Mouse (Mus musculus): ENCODE measurements around the gene Tmtc2.

The Tmtc2 gene

GRCm38 (mm10) chr10:105403931-105404330 lies 170.3 kb downstream of the Tmtc2 start:
- DNase-seq, result no peak

- DNase-seq, result peak; percentile 23
Measured at GRCm38 (mm10) chr10:105402481-105402779, 171.8 kb downstream of the Tmtc2 start.

GRCm38 (mm10) chr10:105401754-105402480 lies 172.3 kb downstream of the Tmtc2 start:
- peak; percentile 83 for DNase-seq

GRCm38 (mm10) chr10:105399316-105399715 lies 174.9 kb downstream of the Tmtc2 start:
- DNase-seq, result no peak

- DNase-seq, result no peak
Measured at GRCm38 (mm10) chr10:105384065-105384464, 190.2 kb downstream of the Tmtc2 start.

- no peak for DNase-seq
Measured at GRCm38 (mm10) chr10:105381705-105382104, 192.5 kb downstream of the Tmtc2 start.

- no peak for DNase-seq
Measured at GRCm38 (mm10) chr10:105381202-105381601, 193.0 kb downstream of the Tmtc2 start.

GRCm38 (mm10) chr10:105380584-105380983 lies 193.7 kb downstream of the Tmtc2 start:
- no peak for DNase-seq

GRCm38 (mm10) chr10:105377711-105378110 lies 196.5 kb downstream of the Tmtc2 start:
- no peak for DNase-seq

- DNase-seq, result no peak
Measured at GRCm38 (mm10) chr10:105373265-105373664, 201.0 kb downstream of the Tmtc2 start.

GRCm38 (mm10) chr10:105368242-105368641 lies 206.0 kb downstream of the Tmtc2 start:
- no peak for DNase-seq

GRCm38 (mm10) chr10:105364480-105364879 lies 209.8 kb downstream of the Tmtc2 start:
- no peak for DNase-seq

- DNase-seq, result no peak
Measured at GRCm38 (mm10) chr10:105350301-105350700, 223.9 kb downstream of the Tmtc2 start.

GRCm38 (mm10) chr10:105345920-105346319 lies 228.3 kb downstream of the Tmtc2 start:
- DNase-seq, result no peak

GRCm38 (mm10) chr10:105332856-105333255 lies 241.4 kb downstream of the Tmtc2 start:
- DNase-seq, result no peak

GRCm38 (mm10) chr10:105330327-105330726 lies 243.9 kb downstream of the Tmtc2 start:
- DNase-seq, result no peak

GRCm38 (mm10) chr10:105323646-105324192 lies 250.5 kb downstream of the Tmtc2 start:
- DNase-seq, result no peak

GRCm38 (mm10) chr10:105319299-105320057 lies 254.8 kb downstream of the Tmtc2 start:
- no peak for DNase-seq

- DNase-seq, result no peak
Measured at GRCm38 (mm10) chr10:105318869-105319268, 255.4 kb downstream of the Tmtc2 start.

- DNase-seq, result no peak
Measured at GRCm38 (mm10) chr10:105312986-105313385, 261.3 kb downstream of the Tmtc2 start.

- DNase-seq, result no peak
Measured at GRCm38 (mm10) chr10:105297560-105297959, 276.7 kb downstream of the Tmtc2 start.

- no peak for DNase-seq
Measured at GRCm38 (mm10) chr10:105292961-105293360, 281.3 kb downstream of the Tmtc2 start.

- DNase-seq, result no peak
Measured at GRCm38 (mm10) chr10:105288472-105288871, 285.8 kb downstream of the Tmtc2 start.

- DNase-seq, result no peak
Measured at GRCm38 (mm10) chr10:105287575-105287974, 286.7 kb downstream of the Tmtc2 start.

Measured in cerebellum, adult 9-11 months (tissue).